Mouse (Mus musculus) liver, postnatal 0 days (tissue): ENCODE measurements at regions not wholly inside any gene's neighbourhood (a gene's known extent, or its start where the extent isn't known, plus 50 kb on each side); places are given as distances from the start of the nearest gene placed in this dataset.

Experiments used
- ATAC-seq: fragments of 200-750 bp; cut with Nextera tagmentation; 2 replicates; pipeline ENCODE4 v1.8.0; 2017; ENCODE audit warnings: mild to moderate bottlenecking, moderate library complexity
- DNase-seq: peaks from one replicate; pipeline ENCODE4 v3.0.0-alpha.2; 2016
- H3K27ac ChIP-seq: fragments of 300-500 bp; sonication (generic); 2 replicates; pipeline ENCODE4 v1.5.1; 2014; ENCODE audit warnings: antibody characterized with exemption, moderate library complexity, mild to moderate bottlenecking, low read depth
- H3K27me3 ChIP-seq: fragments of 300-500 bp; sonication (generic); 2 replicates; pipeline ENCODE4 v1.6.1; 2014; ENCODE audit warnings: low read length, control low read depth, mixed read lengths; ENCODE audit not compliant: insufficient read depth
- H3K36me3 ChIP-seq: fragments of 300-500 bp; sonication (generic); replicated peaks from 2 replicates; pipeline ENCODE4 v1.6.1; 2014; ENCODE audit warnings: mild to moderate bottlenecking, control low read depth, low read length, moderate library complexity, mixed read lengths; ENCODE audit not compliant: insufficient read depth
- H3K4me1 ChIP-seq: fragments of 300-500 bp; sonication (generic); 2 replicates; pipeline ENCODE4 v1.6.1; 2014; ENCODE audit warnings: antibody characterized with exemption, mild to moderate bottlenecking, control low read depth; ENCODE audit not compliant: insufficient read depth
- H3K4me2 ChIP-seq: fragments of 300-500 bp; sonication (generic); 2 replicates; pipeline ENCODE4 v1.6.1; 2014; ENCODE audit warnings: low read depth, mild to moderate bottlenecking, low read length, moderate library complexity, mixed read lengths
- H3K4me3 ChIP-seq: fragments of 300-500 bp; sonication (generic); 2 replicates; pipeline ENCODE4 v1.5.1; 2014; ENCODE audit warnings: low read depth, low read length
- H3K9ac ChIP-seq: fragments of 300-500 bp; sonication (generic); replicated peaks from 2 replicates; pipeline ENCODE4 v1.6.1; 2014; ENCODE audit warnings: mild to moderate bottlenecking, moderate library complexity
- H3K9me3 ChIP-seq: fragments of 300-500 bp; sonication (generic); 2 replicates; pipeline ENCODE4 v1.6.1; 2016; ENCODE audit warnings: mild to moderate bottlenecking, control low read depth, low read length, mixed read lengths
- CTCF ChIP-seq: sonication (generic); IDR thresholded peaks from 2 replicates; pipeline ENCODE4 v1.5.1; 2016; ENCODE audit warnings: antibody characterized with exemption, low read depth
- EP300 ChIP-seq: IDR thresholded peaks from 2 replicates; pipeline ENCODE4 v1.6.1; 2016; ENCODE audit warnings: antibody characterized with exemption, low read depth, mild to moderate bottlenecking
- WGBS: fragments of 180-500 bp; shearing (Covaris S2); extraction: QIAGEN DNeasy Blood & Tissue Kit; methylation state at CpG from one replicate; pipeline ENCODE4 v1.1.7; 2014; ENCODE audit not compliant: insufficient replicate concordance; 5-methylcytosine and 5-hydroxymethylcytosine counted together

DNA sequence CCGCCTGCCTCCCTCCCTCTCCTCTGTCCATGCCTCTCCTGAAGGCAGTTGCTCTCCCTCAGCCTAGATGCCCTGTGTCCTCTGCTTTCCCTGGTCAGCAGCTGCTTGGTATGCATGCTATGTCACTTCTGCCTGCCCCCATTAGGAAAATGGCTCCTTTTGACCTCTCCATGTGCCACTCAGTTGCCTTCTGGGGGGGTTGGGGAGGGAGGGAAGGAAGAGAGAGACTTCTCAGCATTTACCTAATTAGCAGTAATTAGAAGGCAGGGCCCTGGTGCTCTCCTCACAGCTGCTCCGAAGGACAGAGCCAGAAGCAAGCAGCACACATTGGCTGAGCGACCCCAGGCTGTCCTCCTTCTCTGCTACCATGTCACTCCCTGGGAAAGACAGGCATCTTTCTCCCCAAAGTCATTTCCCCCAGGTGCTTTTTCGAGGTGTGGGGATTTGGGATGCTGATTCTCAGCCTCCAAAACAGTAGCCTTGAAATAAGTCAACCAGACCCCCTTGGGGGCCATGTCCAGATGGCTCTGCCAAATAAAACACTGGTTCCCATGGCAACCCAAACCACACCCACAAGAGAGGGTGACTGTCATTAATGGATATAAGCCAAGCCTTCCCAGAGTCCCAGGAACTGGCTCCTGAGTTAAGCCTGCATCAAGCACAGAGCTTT is 145.7 kb upstream of the Cadm1 start:
- ATAC-seq, result no peak
- H3K27ac ChIP-seq, result no peak overlapping the region
- 45% methylated on average over 4 of the region's 4 CpGs for WGBS

DNA sequence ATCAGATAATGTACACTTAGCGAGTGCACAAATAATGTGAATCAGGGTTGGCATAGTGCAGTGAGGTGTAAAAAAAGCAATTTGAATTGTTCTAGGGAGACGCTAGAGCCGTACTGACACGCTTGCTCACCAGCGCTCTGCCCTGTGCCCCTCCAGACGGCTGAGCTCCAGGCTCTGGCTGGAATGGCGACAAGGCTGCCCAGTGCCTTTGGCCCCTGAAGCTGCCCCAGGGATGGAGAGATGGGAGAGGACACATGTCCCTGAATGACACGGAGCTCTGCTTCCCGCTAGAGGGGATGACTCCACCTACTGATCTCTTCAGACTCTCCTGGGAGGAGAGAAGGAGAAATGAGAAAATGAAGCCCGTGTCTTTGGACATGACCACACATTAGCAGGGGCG is 143.3 kb upstream of the Cadm1 start:
- WGBS, result 81% methylated on average over 11 of the region's 11 CpGs
- Histone ChIP-seq H3K4me1 (no peaks in the 10 kb centered on the region), H3K4me3 (no peak overlapping the region), H3K9ac (no peak overlapping the region), H3K4me2 (no peak overlapping the region), H3K27me3 (no peaks in the 10 kb centered on the region), H3K36me3 (no peaks in the 10 kb centered on the region), H3K9me3 (no peaks in the 10 kb centered on the region), H3K27ac (no peak overlapping the region)
- no peak for DNase-seq
- no peak for ATAC-seq
- TF ChIP-seq EP300 (no peak), CTCF (no peak)

More for the DNA sequence above, 145.7 kb upstream of the Cadm1 start:
- TF ChIP-seq CTCF, result no peak
- TF ChIP-seq EP300, result no peak
- H3K36me3 ChIP-seq, result no peaks in the 10 kb centered on the region
- no peak for DNase-seq
- no peak overlapping the region for H3K4me3 ChIP-seq
- no peak overlapping the region for H3K9ac ChIP-seq
- no peaks in the 10 kb centered on the region for H3K4me1 ChIP-seq
- no peaks in the 10 kb centered on the region for H3K9me3 ChIP-seq
- H3K4me2 ChIP-seq, result no peak overlapping the region
- no peaks in the 10 kb centered on the region for H3K27me3 ChIP-seq

DNA sequence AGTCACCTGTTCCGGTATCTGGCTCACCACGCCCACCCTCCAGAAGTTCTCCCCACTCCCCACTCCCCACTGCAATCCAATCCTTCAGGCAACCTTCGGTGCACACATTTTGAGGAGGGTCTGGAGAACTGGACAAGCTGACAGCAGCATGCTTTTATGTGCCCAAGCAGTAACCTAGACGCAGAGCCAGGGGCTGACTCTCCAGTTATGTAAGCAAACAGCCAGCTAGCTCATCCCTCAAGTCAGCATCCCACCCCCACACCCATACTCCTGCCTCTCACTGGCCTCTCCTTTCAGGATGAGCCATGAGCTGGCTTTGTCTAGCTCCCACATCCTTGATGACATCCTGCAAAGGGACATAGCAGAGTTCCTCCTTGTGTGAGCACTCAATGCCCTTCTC is 142.8 kb upstream of the Cadm1 start:
- 81% methylated on average over 4 of the region's 4 CpGs for WGBS

DNA sequence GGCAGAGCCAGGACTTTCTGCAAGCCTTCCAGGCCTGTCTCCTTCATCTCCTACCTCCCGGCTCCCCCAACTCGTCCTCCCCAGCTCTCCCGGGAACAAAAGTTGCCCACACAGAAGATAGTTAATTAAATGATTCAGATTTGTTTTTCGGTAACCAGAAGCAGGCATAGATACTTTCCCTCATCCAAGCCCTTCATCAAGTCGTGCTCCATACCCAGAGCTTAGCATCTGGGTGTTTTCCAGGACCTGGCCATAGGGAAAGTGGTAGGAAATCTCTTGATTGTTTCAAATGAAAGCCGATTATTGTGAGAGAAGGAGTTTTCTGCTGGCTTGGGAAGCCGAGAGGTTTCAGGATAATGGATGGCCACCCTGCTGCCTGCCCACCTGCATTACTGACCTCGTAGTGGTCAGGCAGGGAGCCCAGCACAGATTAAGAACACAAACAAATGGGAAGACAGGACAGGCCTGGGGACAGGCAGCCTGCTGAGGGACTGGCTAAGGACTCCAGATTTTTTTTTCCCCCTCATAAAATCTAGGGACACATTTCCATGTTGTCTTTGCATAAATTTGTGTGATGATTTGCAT is 142.2 kb upstream of the Cadm1 start:
- H3K27me3 ChIP-seq, result no peaks in the 10 kb centered on the region
- TF ChIP-seq CTCF (no peak), EP300 (no peak)
- no peaks in the 10 kb centered on the region for H3K36me3 ChIP-seq
- no peak overlapping the region for H3K27ac ChIP-seq
- H3K4me2 ChIP-seq, result no peak overlapping the region
- H3K9ac ChIP-seq, result no peak overlapping the region
- no peak for ATAC-seq
- H3K4me1 ChIP-seq, result no peaks in the 10 kb centered on the region
- no peak overlapping the region for H3K4me3 ChIP-seq
- DNase-seq, result no peak
- no peaks in the 10 kb centered on the region for H3K9me3 ChIP-seq
- 63% methylated on average over 8 of the region's 8 CpGs for WGBS

More for the DNA sequence above, 142.8 kb upstream of the Cadm1 start:
- Histone ChIP-seq H3K4me1 (no peaks in the 10 kb centered on the region), H3K36me3 (no peaks in the 10 kb centered on the region), H3K4me3 (no peak overlapping the region), H3K4me2 (no peak overlapping the region), H3K9ac (no peak overlapping the region), H3K27me3 (no peaks in the 10 kb centered on the region), H3K27ac (no peak overlapping the region), H3K9me3 (no peaks in the 10 kb centered on the region)
- ATAC-seq (no peak), DNase-seq (no peak)
- no peak for TF ChIP-seq EP300
- TF ChIP-seq CTCF, result no peak

DNA sequence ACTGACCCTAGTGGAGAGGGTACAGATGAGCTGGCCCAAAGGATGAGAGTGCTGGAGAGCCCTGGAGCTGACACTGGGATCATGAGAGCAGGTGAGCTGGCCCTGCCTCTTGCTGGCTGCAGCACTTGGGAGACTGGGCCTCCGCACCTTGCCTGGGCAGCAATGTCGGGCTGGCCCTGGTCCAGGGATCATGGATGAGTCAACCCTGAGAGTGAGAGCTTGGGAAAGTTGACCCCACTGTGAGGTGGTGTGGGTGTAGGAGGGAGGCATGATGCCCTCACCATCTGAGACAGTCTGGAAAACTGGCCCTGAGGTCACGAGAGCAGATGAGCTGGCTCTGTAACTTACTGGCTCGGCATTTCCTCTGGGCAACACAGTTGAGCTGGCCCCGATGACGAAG is 140.1 kb upstream of the Cadm1 start:
- no peak overlapping the region for H3K4me2 ChIP-seq
- ATAC-seq, result no peak
- H3K27me3 ChIP-seq, result no peaks in the 10 kb centered on the region
- H3K4me3 ChIP-seq, result no peak overlapping the region
- DNase-seq, result no peak
- H3K9ac ChIP-seq, result no peak overlapping the region
- no peaks in the 10 kb centered on the region for H3K9me3 ChIP-seq
- no peaks in the 10 kb centered on the region for H3K4me1 ChIP-seq
- no peak overlapping the region for H3K27ac ChIP-seq
- no peak for TF ChIP-seq EP300
- no peak for TF ChIP-seq CTCF
- no peaks in the 10 kb centered on the region for H3K36me3 ChIP-seq
- WGBS, result 88% methylated on average over 6 of the region's 6 CpGs

DNA sequence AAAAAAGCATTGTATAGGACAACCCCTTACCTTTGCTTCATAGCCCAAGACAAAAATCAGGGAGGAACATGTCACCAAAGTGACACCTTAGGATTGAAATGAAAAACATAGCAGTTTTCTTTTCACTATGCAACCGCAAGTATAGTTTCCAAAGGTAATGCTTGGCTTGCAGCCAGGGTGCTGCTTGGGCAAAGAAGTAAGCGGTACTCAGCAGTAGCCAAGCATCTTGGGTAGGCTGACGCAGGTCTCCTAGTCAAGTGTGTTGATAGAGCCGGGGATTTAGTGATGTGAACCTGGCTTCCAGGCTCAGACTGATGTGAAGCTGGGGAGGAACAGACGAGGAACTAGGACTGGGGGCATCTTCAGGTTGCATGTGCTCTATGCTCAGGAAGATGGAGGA is 138.3 kb upstream of the Cadm1 start:
- no peak overlapping the region for H3K9ac ChIP-seq
- H3K27me3 ChIP-seq, result no peaks in the 10 kb centered on the region
- no peak overlapping the region for H3K4me3 ChIP-seq
- DNase-seq (no peak), ATAC-seq (no peak)
- H3K4me1 ChIP-seq, result no peaks in the 10 kb centered on the region
- no peaks in the 10 kb centered on the region for H3K36me3 ChIP-seq
- no peak overlapping the region for H3K27ac ChIP-seq
- TF ChIP-seq CTCF (no peak), EP300 (no peak)
- no peaks in the 10 kb centered on the region for H3K9me3 ChIP-seq
- 73% methylated on average over 5 of the region's 5 CpGs for WGBS
- H3K4me2 ChIP-seq, result no peak overlapping the region
